Mouse (Mus musculus) CD4-positive naive resting alpha-beta T cell, adult 76 days (primary cell): ENCODE results near the gene Mup21. TPM values are rescaled to one million over a fixed set of nuclear protein-coding genes. Genes with fewer than 3 reads are reported as not detected.

Source experiments
- total RNA-seq: library from RNA; stranded (reverse); gene quantifications from one replicate; pipeline ENCODE4 v1.2.4, GENCODE M21; 2023

The Mup21 gene
- not detected for total RNA-seq

GRCm38 (mm10) chr4:62150811-62151210, at the start of gene Mup21:
Gene Mup21 (minus strand): TSS chr4:62150863.

Other genes starting within 250 kb of the Mup21 start
- gene Mup20, start 96.7 kb downstream of the Mup21 start, total RNA-seq, result not detected
- not detected for gene Mup3, start 63.5 kb downstream of the Mup21 start, total RNA-seq
- not detected for gene Zfp37, start 80.2 kb upstream of the Mup21 start, total RNA-seq
- 3.0 TPM for gene Slc31a2, start 111.7 kb upstream of the Mup21 start, total RNA-seq
- 77.4 TPM for gene Fkbp15, start 209.7 kb upstream of the Mup21 start, total RNA-seq
- gene Slc31a1, start 209.9 kb upstream of the Mup21 start, total RNA-seq, result 10.8 TPM